Mouse (Mus musculus) kidney, embryonic 14.5 days (tissue): ENCODE measurements around the gene Slc16a8. TPM values are rescaled to one million over a fixed set of nuclear protein-coding genes. Genes with fewer than 3 reads are reported as not detected.

Source experiments
- ATAC-seq: fragments of 200-750 bp; cut with Nextera tagmentation; 2 replicates; pipeline ENCODE4 v1.8.0; 2017; ENCODE audit warnings: moderate number of reproducible peaks, mild to moderate bottlenecking, moderate TSS enrichment, moderate library complexity; ENCODE audit not compliant: low FRiP score, low TSS enrichment
- H3K27ac ChIP-seq: fragments of 300-500 bp; sonication (generic); 2 replicates; pipeline ENCODE4 v1.5.1; 2014; ENCODE audit warnings: low read depth, mild to moderate bottlenecking, low read length, moderate library complexity, mixed read lengths
- H3K27me3 ChIP-seq: fragments of 300-500 bp; sonication (generic); 2 replicates; pipeline ENCODE4 v1.6.1; 2014; ENCODE audit warnings: mild to moderate bottlenecking, low read length; ENCODE audit not compliant: control insufficient read depth, insufficient read depth
- H3K36me3 ChIP-seq: fragments of 300-500 bp; sonication (generic); 2 replicates; pipeline ENCODE4 v1.6.1; 2014; ENCODE audit warnings: low read length, mixed read lengths; ENCODE audit not compliant: control insufficient read depth, insufficient read depth
- H3K4me1 ChIP-seq: fragments of 300-500 bp; sonication (generic); 2 replicates; pipeline ENCODE4 v1.6.1; 2014; ENCODE audit warnings: low read length, mixed read lengths; ENCODE audit not compliant: control insufficient read depth, insufficient read depth
- H3K4me2 ChIP-seq: fragments of 300-500 bp; sonication (generic); replicated peaks from 2 replicates; pipeline ENCODE4 v1.6.1; 2014; ENCODE audit warnings: low read depth, mild to moderate bottlenecking, low read length
- H3K4me3 ChIP-seq: fragments of 300-500 bp; sonication (generic); 2 replicates; pipeline ENCODE4 v1.5.1; 2014; ENCODE audit warnings: mild to moderate bottlenecking, low read length
- H3K9ac ChIP-seq: fragments of 300-500 bp; sonication (generic); 2 replicates; pipeline ENCODE4 v1.6.1; 2014; ENCODE audit warnings: low read depth, mild to moderate bottlenecking, low read length, moderate library complexity
- H3K9me3 ChIP-seq: fragments of 300-500 bp; sonication (generic); 2 replicates; pipeline ENCODE4 v1.6.1; 2016; ENCODE audit warnings: low read length; ENCODE audit not compliant: control insufficient read depth
- WGBS: fragments of 180-500 bp; shearing (Covaris S2); extraction: QIAGEN DNeasy Blood & Tissue Kit; methylation state at CpG from one replicate; pipeline ENCODE4 v1.1.7; 2014; 5-methylcytosine and 5-hydroxymethylcytosine counted together
- polyA plus RNA-seq: library from polyadenylated mRNA; unstranded; fragments of >200 nt; fragmentation: Nextera tagmentation; extraction: Ambion mirVana; gene quantifications from 2 replicates; pipeline ENCODE4 v1.2.1, GENCODE M21; 2014

Gene Slc16a8
- polyA plus RNA-seq, 1 experiment from 2014 or later = 0.39 TPM

- 0% methylated on average over 1 of the region's 1 CpGs for WGBS
- H3K4me2 ChIP-seq = no peak overlapping the region
- no peak overlapping the region for H3K9ac ChIP-seq
- H3K4me1 ChIP-seq = peaks cover 7% of the 10 kb centered on the region; the same call in 1 of the 2 replicates
- no peaks in the 10 kb centered on the region for H3K27me3 ChIP-seq
- no peak overlapping the region for H3K27ac ChIP-seq
- no peaks in the 10 kb centered on the region for H3K36me3 ChIP-seq
- ATAC-seq = peak; percentile 37; the same call in 1 of the 2 replicates
- no peak overlapping the region for H3K4me3 ChIP-seq
- H3K9me3 ChIP-seq = no peaks in the 10 kb centered on the region
These were observed 35.0 kb downstream of the Slc16a8 start for GRCm38 (mm10) chr15:79219572-79219971.

- ATAC-seq = no peak
- Histone ChIP-seq H3K27me3 (no peaks in the 10 kb centered on the region), H3K27ac (no peak overlapping the region), H3K9me3 (no peaks in the 10 kb centered on the region), H3K4me3 (no peak overlapping the region), H3K9ac (0 out of 2 replicates have a peak overlapping the region, but pooled peaks have one; percentile 7), H3K4me2 (no peak overlapping the region), H3K4me1 (peaks cover 11% of the 10 kb centered on the region; the same call in 1 of the 2 replicates), H3K36me3 (no peaks in the 10 kb centered on the region)
- WGBS = 63% methylated on average over 3 of the region's 3 CpGs
These were observed 38.4 kb downstream of the Slc16a8 start for GRCm38 (mm10) chr15:79216191-79216590.

GRCm38 (mm10) chr15:79213591-79213990 lies 41.0 kb downstream of the Slc16a8 start:
- no peak for ATAC-seq
- Histone ChIP-seq H3K27me3 (no peaks in the 10 kb centered on the region), H3K36me3 (no peaks in the 10 kb centered on the region), H3K4me3 (no peak overlapping the region), H3K9ac (no peak overlapping the region), H3K4me2 (no peak overlapping the region), H3K4me1 (0 out of 2 replicates have a peak, but pooled peaks cover 4% of the 10 kb centered on the region), H3K9me3 (no peaks in the 10 kb centered on the region), H3K27ac (no peak overlapping the region)
- WGBS = 83% methylated on average over 6 of the region's 6 CpGs

DNA sequence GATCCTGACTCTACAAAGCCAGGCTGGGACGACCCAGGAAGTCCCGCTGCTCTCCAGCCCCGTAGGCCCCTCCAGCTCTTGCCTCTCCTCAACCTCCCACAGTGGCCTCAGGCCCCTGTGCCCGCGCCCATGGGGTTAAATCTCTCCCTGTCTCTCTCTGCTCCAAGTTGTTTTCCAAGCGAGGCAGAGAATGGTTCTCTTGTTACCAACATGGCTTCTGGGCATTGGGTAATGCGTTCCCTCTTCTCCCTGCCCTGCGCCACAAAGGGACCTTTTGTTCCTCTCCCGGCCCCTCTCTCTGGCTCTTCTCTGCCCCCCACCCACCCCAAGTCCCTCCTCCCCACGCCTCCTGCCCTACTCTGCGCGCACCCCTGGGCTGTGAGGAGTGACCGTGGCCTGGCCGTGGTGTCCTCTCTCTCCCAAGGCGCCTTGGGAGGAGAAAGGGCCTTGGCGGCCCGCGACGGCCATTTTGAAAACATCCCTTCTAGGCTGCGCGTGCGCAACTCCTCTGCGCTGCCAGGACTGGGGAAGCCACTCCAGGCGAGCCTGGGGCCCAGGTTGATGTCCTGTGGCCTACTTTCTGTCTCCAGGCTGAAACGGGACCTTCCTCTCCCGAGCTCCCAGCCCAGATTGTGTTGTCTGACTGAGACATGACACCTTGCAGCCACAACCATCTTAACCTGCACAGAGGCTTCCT lies 41.7 kb downstream of the Slc16a8 start:
- H3K36me3 ChIP-seq = no peaks in the 10 kb centered on the region
- WGBS = 82% methylated on average over 26 of the region's 26 CpGs
- no peaks in the 10 kb centered on the region for H3K27me3 ChIP-seq
- no peak overlapping the region for H3K4me3 ChIP-seq
- H3K27ac ChIP-seq = no peak overlapping the region
- ATAC-seq = no peak
- no peaks in the 10 kb centered on the region for H3K9me3 ChIP-seq
- H3K9ac ChIP-seq = no peak overlapping the region
- H3K4me1 ChIP-seq = 0 out of 2 replicates have a peak, but pooled peaks cover 8% of the 10 kb centered on the region
- no peak overlapping the region for H3K4me2 ChIP-seq

- H3K9me3 ChIP-seq = no peaks in the 10 kb centered on the region
- no peak overlapping the region for H3K4me3 ChIP-seq
- WGBS = 78% methylated on average over 2 of the region's 2 CpGs
- no peaks in the 10 kb centered on the region for H3K27me3 ChIP-seq
- H3K9ac ChIP-seq = no peak overlapping the region
- 0 out of 2 replicates have a peak, but pooled peaks cover 8% of the 10 kb centered on the region for H3K4me1 ChIP-seq
- H3K36me3 ChIP-seq = no peaks in the 10 kb centered on the region
- no peak overlapping the region for H3K4me2 ChIP-seq
- H3K27ac ChIP-seq = no peak overlapping the region
- ATAC-seq = no peak
These were observed 44.2 kb downstream of the Slc16a8 start for GRCm38 (mm10) chr15:79210357-79210756.

GRCm38 (mm10) chr15:79208758-79209439 lies 45.7 kb downstream of the Slc16a8 start:
- Histone ChIP-seq H3K4me1 (0 out of 2 replicates have a peak, but pooled peaks cover 8% of the 10 kb centered on the region), H3K27ac (no peak overlapping the region), H3K27me3 (no peaks in the 10 kb centered on the region), H3K4me2 (no peak overlapping the region), H3K36me3 (no peaks in the 10 kb centered on the region), H3K4me3 (no peak overlapping the region), H3K9ac (no peak overlapping the region), H3K9me3 (no peaks in the 10 kb centered on the region)
- no peak for ATAC-seq
- 73% methylated on average over 27 of the region's 27 CpGs for WGBS

- no peak overlapping the region for H3K9ac ChIP-seq
- ATAC-seq = no peak
- WGBS = 64% methylated on average over 6 of the region's 6 CpGs
- no peaks in the 10 kb centered on the region for H3K27me3 ChIP-seq
- no peak overlapping the region for H3K27ac ChIP-seq
- H3K4me3 ChIP-seq = no peak overlapping the region
- no peak overlapping the region for H3K4me2 ChIP-seq
- H3K36me3 ChIP-seq = no peaks in the 10 kb centered on the region
- H3K9me3 ChIP-seq = no peaks in the 10 kb centered on the region
- 0 out of 2 replicates have a peak, but pooled peaks cover 8% of the 10 kb centered on the region for H3K4me1 ChIP-seq
These were observed 46.4 kb downstream of the Slc16a8 start for GRCm38 (mm10) chr15:79208211-79208610.

GRCm38 (mm10) chr15:79202575-79202974 lies 52.0 kb downstream of the Slc16a8 start:
- WGBS = 35% methylated on average over 10 of the region's 10 CpGs
- Histone ChIP-seq H3K36me3 (no peaks in the 10 kb centered on the region), H3K4me2 (no peak overlapping the region; the same call in 1 of the 2 replicates), H3K4me1 (peaks cover 3% of the 10 kb centered on the region), H3K4me3 (no peak overlapping the region), H3K27me3 (no peaks in the 10 kb centered on the region), H3K27ac (no peak overlapping the region), H3K9ac (no peak overlapping the region), H3K9me3 (no peaks in the 10 kb centered on the region)
- ATAC-seq = no peak
